Mouse (Mus musculus) kidney, postnatal 0 days (tissue): ENCODE results near the gene Plxna2. TPM values are rescaled to one million over a fixed set of nuclear protein-coding genes. Genes with fewer than 3 reads are reported as not detected.

Source experiments
- ATAC-seq: fragments of 200-750 bp; cut with Nextera tagmentation; replicated peaks from 2 replicates; pipeline ENCODE4 v1.8.0; 2017; ENCODE audit warnings: low read depth, moderate number of reproducible peaks, moderate TSS enrichment, moderate library complexity; ENCODE audit not compliant: low FRiP score
- DNase-seq: peaks from one replicate; pipeline ENCODE4 v3.0.0-alpha.2; 2016; ENCODE audit warnings: low spot score
- H3K27ac ChIP-seq: fragments of 300-500 bp; sonication (generic); 2 replicates; pipeline ENCODE4 v1.5.1; 2014; ENCODE audit warnings: mild to moderate bottlenecking
- H3K27me3 ChIP-seq: fragments of 300-500 bp; sonication (generic); 2 replicates; pipeline ENCODE4 v1.6.1; 2014; ENCODE audit warnings: low read length, mixed read lengths; ENCODE audit not compliant: insufficient read depth
- H3K36me3 ChIP-seq: fragments of 300-500 bp; sonication (generic); 2 replicates; pipeline ENCODE4 v1.6.1; 2014; ENCODE audit warnings: low read length, mixed read lengths; ENCODE audit not compliant: insufficient read depth
- H3K4me1 ChIP-seq: fragments of 300-500 bp; sonication (generic); replicated peaks from 2 replicates; pipeline ENCODE4 v1.6.1; 2014; ENCODE audit warnings: antibody characterized with exemption, low read length, mixed read lengths; ENCODE audit not compliant: insufficient read depth
- H3K4me2 ChIP-seq: fragments of 300-500 bp; sonication (generic); 2 replicates; pipeline ENCODE4 v1.6.1; 2014; ENCODE audit warnings: mild to moderate bottlenecking, low read length, moderate library complexity, mixed read lengths
- H3K4me3 ChIP-seq: fragments of 300-500 bp; sonication (generic); replicated peaks from 2 replicates; pipeline ENCODE4 v1.5.1; 2014; ENCODE audit warnings: low read depth, low read length
- H3K9ac ChIP-seq: fragments of 300-500 bp; sonication (generic); 2 replicates; pipeline ENCODE4 v1.6.1; 2014; ENCODE audit warnings: low read depth, low read length
- H3K9me3 ChIP-seq: fragments of 300-500 bp; sonication (generic); replicated peaks from 2 replicates; pipeline ENCODE4 v1.6.1; 2016; ENCODE audit warnings: low read length, inconsistent platforms, mixed read lengths
- CTCF ChIP-seq: IDR thresholded peaks from 2 replicates; pipeline ENCODE4 v1.5.1; 2016; ENCODE audit warnings: antibody characterized with exemption, low read depth, mild to moderate bottlenecking, moderate library complexity
- WGBS: fragments of 180-500 bp; shearing (Covaris S2); extraction: QIAGEN DNeasy Blood & Tissue Kit; methylation state at CpG from one replicate; pipeline ENCODE4 v1.1.7; 2014; 5-methylcytosine and 5-hydroxymethylcytosine counted together
- polyA plus RNA-seq: library from polyadenylated mRNA; unstranded; fragments of >200 nt; fragmentation: Nextera tagmentation; extraction: Ambion mirVana; gene quantifications from 2 replicates; pipeline ENCODE4 v1.2.1, GENCODE M21; 2015

Gene Plxna2
- polyA plus RNA-seq, 1 experiment from 2014 or later = 2.8 TPM

DNA sequence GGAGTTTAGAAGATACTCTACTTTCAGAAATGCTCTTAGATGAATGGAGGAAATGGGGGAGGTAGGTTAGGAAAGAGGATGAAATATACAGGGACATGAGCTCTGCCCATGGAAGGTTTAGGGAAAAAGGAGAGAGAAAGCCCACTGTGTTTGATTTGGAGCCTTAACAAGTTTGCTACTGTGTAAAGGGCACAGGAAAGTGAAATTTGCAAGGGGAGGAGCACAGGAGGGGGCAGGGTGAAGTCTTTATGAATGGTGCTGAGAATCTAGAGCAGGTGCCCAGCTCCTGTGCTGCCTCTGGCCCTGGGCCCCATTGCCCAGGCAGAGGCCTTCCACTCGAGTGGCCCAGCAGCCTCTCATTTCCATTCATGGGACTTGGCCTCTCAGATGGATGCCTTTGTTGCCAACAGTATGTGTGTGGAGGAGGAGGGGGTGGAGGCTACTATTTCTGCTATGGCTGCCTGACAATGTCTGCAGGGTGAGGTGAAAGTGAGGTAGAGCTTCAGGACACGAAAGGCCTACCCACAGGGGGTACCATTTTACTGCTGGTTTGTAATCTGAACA lies 4.7 kb upstream of the Plxna2 start:
- no peak for TF ChIP-seq CTCF
- no peak overlapping the region for H3K9ac ChIP-seq
- H3K27me3 ChIP-seq = no peaks in the 10 kb centered on the region
- H3K4me3 ChIP-seq = no peak overlapping the region
- no peaks in the 10 kb centered on the region for H3K4me1 ChIP-seq
- DNase-seq (no peak), ATAC-seq (no peak)
- H3K27ac ChIP-seq = no peak overlapping the region
- no peaks in the 10 kb centered on the region for H3K9me3 ChIP-seq
- no peak overlapping the region for H3K4me2 ChIP-seq
- WGBS = 46% methylated on average over 2 of the region's 2 CpGs
- no peaks in the 10 kb centered on the region for H3K36me3 ChIP-seq

GRCm38 (mm10) chr1:194613923-194614830 lies 3.8 kb upstream of the Plxna2 start:
- Histone ChIP-seq H3K36me3 (no peaks in the 10 kb centered on the region), H3K27me3 (no peaks in the 10 kb centered on the region), H3K9me3 (no peaks in the 10 kb centered on the region), H3K4me2 (no peak overlapping the region), H3K27ac (no peak overlapping the region), H3K4me3 (no peak overlapping the region), H3K4me1 (no peaks in the 10 kb centered on the region), H3K9ac (no peak overlapping the region)
- DNase-seq = no peak
- WGBS = 71% methylated on average over 5 of the region's 5 CpGs
- no peak for TF ChIP-seq CTCF
- ATAC-seq = no peak

DNA sequence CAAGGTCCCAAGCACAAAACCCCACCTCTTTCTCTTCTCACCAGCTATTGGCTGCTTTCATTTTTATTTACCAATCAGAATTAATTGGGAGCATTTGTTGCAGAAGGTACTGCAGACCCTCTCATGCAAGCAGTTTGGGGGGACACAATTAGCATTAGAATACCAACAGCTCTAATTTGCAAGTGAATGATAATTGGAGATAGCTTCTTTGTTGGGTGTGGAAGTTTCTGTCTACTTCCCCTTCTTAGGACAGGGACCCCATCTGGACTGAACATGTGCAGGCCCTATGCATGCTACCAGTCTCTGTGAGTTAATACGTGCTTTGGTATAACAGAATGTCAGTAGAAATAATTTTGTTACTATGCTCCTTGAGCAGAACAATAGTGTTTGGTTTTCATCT lies 1.9 kb upstream of the Plxna2 start:
- no peaks in the 10 kb centered on the region for H3K36me3 ChIP-seq
- peaks cover 7% of the 10 kb centered on the region; the same call in 1 of the 2 replicates for H3K4me1 ChIP-seq
- no peaks in the 10 kb centered on the region for H3K9me3 ChIP-seq
- no peak for ATAC-seq
- DNase-seq = no peak
- no peak overlapping the region for H3K4me2 ChIP-seq
- no peak overlapping the region for H3K9ac ChIP-seq
- 100% methylated on average over 1 of the region's 1 CpGs for WGBS
- H3K27ac ChIP-seq = no peak overlapping the region
- H3K27me3 ChIP-seq = no peaks in the 10 kb centered on the region
- no peak overlapping the region for H3K4me3 ChIP-seq
- no peak for TF ChIP-seq CTCF

DNA sequence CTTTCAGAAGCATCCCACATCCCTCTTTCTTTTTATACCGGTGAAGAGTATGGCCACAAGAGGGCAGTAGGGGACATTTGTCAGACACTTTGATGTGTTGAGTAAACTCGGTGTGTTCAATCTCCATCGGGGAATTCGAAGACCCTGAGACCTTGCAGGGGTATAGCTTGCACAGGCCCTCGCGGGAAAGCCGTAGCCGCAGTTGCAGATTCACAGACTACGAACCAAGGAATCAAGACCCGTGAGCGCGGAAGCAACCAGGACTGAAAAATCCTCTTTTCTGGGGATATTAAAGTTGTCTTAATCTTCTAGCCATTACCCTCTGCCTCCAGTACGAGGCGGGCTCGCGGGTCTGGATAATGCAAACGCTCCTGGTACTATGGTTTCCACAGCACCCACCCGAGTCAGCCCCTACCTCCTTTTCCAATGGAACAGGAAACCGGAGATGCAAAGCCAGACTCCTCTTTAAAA lies 858 bp downstream of the Plxna2 start:
- peaks cover 12% of the 10 kb centered on the region; the same call in 1 of the 2 replicates for H3K4me1 ChIP-seq
- H3K9me3 ChIP-seq = no peaks in the 10 kb centered on the region
- under 1% methylated on average over 19 of the region's 19 CpGs for WGBS
- peak overlapping the region; percentile 91 for H3K4me2 ChIP-seq
- peak overlapping the region; percentile 76; the same call in 1 of the 2 replicates for H3K9ac ChIP-seq
- peak overlapping the region; percentile 84; the same call in 1 of the 2 replicates for H3K27ac ChIP-seq
- no peak for ATAC-seq
- H3K27me3 ChIP-seq = no peaks in the 10 kb centered on the region
- peak; percentile 80 for TF ChIP-seq CTCF
- H3K36me3 ChIP-seq = no peaks in the 10 kb centered on the region
- H3K4me3 ChIP-seq = peak overlapping the region; percentile 78
- DNase-seq = peak; percentile 93

DNA sequence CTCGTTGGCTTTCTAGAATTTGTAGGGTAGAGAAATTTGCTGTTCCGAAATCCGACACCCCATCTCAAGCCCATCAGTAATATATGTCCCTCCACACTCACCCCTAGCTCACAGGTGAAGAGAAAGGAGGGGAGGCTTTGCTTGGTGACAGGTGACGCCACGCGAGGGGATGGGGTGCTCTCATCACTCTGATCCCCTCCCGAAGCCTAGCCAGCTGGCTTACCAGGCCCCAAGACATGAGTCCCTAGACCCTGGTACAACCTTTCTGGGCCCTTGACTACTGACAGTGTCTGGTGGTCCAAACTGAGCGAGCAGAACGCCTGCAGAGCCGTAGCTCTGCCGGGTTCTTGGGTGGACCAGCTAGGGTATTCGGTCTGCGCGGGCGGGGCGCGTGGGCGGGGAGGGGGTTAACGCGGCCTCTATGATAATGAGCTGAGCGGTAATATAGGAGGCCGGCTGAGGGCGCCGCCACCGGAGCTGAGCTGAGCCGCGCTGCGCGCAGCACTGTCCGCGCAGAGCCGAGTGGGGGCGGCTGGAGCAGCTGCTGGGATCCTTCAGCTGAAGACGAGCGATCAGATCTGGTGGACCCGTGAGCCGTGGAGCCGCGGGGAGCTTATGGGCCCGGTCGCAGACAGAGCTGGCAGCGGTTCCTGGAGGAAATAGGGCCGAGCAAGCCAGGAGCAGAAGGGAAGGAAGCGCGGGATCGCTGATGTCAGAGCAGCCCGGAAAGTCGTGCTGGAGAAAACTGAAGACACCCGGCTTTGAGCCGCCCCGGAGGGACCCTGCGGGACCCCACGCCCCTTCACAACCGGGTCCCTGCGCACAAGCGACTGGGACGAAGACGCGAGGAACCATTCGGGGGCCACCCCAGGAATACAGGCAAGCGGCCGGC lies 1.6 kb downstream of the Plxna2 start:
- H3K4me3 ChIP-seq = peak overlapping the region; percentile 78
- H3K27ac ChIP-seq = peak overlapping the region; percentile 84
- peaks cover 12% of the 10 kb centered on the region for H3K4me1 ChIP-seq
- TF ChIP-seq CTCF = peak; percentile 55
- WGBS = under 1% methylated on average over 62 of the region's 62 CpGs
- peak overlapping the region; percentile 91 for H3K4me2 ChIP-seq
- H3K9ac ChIP-seq = peak overlapping the region; percentile 76
- no peaks in the 10 kb centered on the region for H3K27me3 ChIP-seq
- DNase-seq (peak; percentile 91), ATAC-seq (peak; percentile 91)
- no peaks in the 10 kb centered on the region for H3K36me3 ChIP-seq
- no peaks in the 10 kb centered on the region for H3K9me3 ChIP-seq
